Mouse (Mus musculus) liver, embryonic 16.5 days (tissue): ENCODE results near the gene Gjc2. TPM values are rescaled to one million over a fixed set of nuclear protein-coding genes. Genes with fewer than 3 reads are reported as not detected.
A peak's percentile ranks its signal among the peaks of the same experiment; 100 is the strongest.
"Not testable (repeated sequence)": the region's sequence is repeated elsewhere in the genome, so short reads cannot be mapped to it uniquely, and the experiment has no call there.

ENCODE experiments used
- ATAC-seq: fragments of 200-750 bp; cut with Nextera tagmentation; 2 replicates; pipeline ENCODE4 v1.8.0; 2017; ENCODE audit warnings: low read depth, mild to moderate bottlenecking, moderate number of reproducible peaks, moderate library complexity
- H3K27ac ChIP-seq: fragments of 300-500 bp; sonication (generic); 2 replicates; pipeline ENCODE4 v1.5.1; 2014; ENCODE audit warnings: mild to moderate bottlenecking, low read length
- H3K27me3 ChIP-seq: fragments of 300-500 bp; sonication (generic); 2 replicates; pipeline ENCODE4 v1.6.1; 2014; ENCODE audit warnings: low read depth, low read length, mixed read lengths; ENCODE audit not compliant: control insufficient read depth, insufficient read depth
- H3K36me3 ChIP-seq: fragments of 300-500 bp; sonication (generic); 2 replicates; pipeline ENCODE4 v1.6.1; 2014; ENCODE audit warnings: mild to moderate bottlenecking; ENCODE audit not compliant: control insufficient read depth, insufficient read depth
- H3K4me1 ChIP-seq: fragments of 300-500 bp; sonication (generic); 2 replicates; pipeline ENCODE4 v1.6.1; 2014; ENCODE audit warnings: low read depth, low read length, mixed read lengths; ENCODE audit not compliant: control insufficient read depth
- H3K4me2 ChIP-seq: fragments of 300-500 bp; sonication (generic); 2 replicates; pipeline ENCODE4 v1.6.1; 2014; ENCODE audit warnings: low read depth, low read length, mixed read lengths
- H3K4me3 ChIP-seq: fragments of 300-500 bp; sonication (generic); 2 replicates; pipeline ENCODE4 v1.5.1; 2014; ENCODE audit warnings: low read depth, mild to moderate bottlenecking, low read length
- H3K9ac ChIP-seq: fragments of 300-500 bp; sonication (generic); 2 replicates; pipeline ENCODE4 v1.6.1; 2014; ENCODE audit warnings: low read depth, low read length
- H3K9me3 ChIP-seq: fragments of 300-500 bp; sonication (generic); replicated peaks from 2 replicates; pipeline ENCODE4 v1.6.1; 2016; ENCODE audit warnings: low read length; ENCODE audit not compliant: control insufficient read depth
- WGBS: fragments of 180-500 bp; shearing (Covaris S2); extraction: QIAGEN DNeasy Blood & Tissue Kit; methylation state at CpG from one replicate; pipeline ENCODE4 v1.1.7; 2014; ENCODE audit not compliant: insufficient replicate concordance; 5-methylcytosine and 5-hydroxymethylcytosine counted together
- polyA plus RNA-seq: library from polyadenylated mRNA; unstranded; fragments of >200 nt; fragmentation: Nextera tagmentation; extraction: Ambion mirVana; gene quantifications from 2 replicates; pipeline ENCODE4 v1.2.1, GENCODE M21; 2015

Gjc2 gene
- polyA plus RNA-seq, 1 experiment from 2014 or later, result 0.20 TPM

DNA sequence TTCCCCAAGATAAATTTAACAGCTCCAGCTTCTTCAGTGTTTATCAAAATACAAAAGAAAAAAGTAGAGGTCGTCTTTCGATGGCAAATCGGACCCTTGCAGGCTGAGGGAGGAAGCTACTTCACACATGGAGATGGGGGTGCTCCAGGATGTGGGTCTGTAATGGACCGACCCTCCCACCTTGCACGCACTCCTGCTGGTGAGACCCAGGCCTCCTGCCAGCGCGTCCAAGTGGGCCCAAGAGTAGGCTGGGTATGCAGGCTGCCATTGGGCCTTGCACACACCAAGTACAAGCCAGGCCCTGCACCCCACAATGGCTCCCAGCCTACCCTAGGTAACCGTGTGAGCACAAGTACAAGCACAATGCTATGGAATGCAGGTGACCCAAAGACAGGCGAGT lies 28.5 kb upstream of the Gjc2 start:
- H3K27ac ChIP-seq, H3K27me3 ChIP-seq, H3K4me2 ChIP-seq, ATAC-seq, H3K4me3 ChIP-seq, H3K9ac ChIP-seq, H3K9me3 ChIP-seq: not testable (repeated sequence)
- WGBS, result 77% methylated on average over 9 of the region's 9 CpGs
- H3K36me3 ChIP-seq, result peaks cover 36% of the 10 kb centered on the region
- peaks cover 29% of the 10 kb centered on the region for H3K4me1 ChIP-seq

DNA sequence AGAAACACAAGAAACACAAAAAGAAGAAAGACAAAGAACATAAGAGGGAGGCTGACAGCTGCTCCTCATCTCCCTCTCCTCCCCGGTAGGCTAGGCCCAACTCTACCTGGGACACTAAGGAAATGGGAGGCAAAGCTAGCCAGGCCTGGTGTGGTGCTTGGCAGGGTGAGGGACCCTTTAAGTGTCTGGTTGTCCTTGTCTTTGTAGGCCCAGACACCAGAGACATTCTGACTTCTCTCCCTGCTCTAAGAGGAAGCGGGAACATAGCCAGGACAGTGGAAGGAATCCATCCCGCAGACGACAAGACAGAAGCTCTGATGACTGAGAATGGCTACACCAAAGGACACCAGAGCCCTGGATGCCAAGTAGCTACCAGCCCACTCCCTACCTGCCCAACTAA lies 27.0 kb upstream of the Gjc2 start:
- Histone ChIP-seq H3K27ac (no peak overlapping the region), H3K27me3 (no peaks in the 10 kb centered on the region), H3K9me3 (no peaks in the 10 kb centered on the region), H3K9ac (no peak overlapping the region), H3K4me2 (no peak overlapping the region), H3K4me3 (no peak overlapping the region), H3K4me1 (peaks cover 29% of the 10 kb centered on the region), H3K36me3 (peaks cover 40% of the 10 kb centered on the region)
- ATAC-seq, result no peak
- WGBS, result 86% methylated on average over 4 of the region's 4 CpGs

DNA sequence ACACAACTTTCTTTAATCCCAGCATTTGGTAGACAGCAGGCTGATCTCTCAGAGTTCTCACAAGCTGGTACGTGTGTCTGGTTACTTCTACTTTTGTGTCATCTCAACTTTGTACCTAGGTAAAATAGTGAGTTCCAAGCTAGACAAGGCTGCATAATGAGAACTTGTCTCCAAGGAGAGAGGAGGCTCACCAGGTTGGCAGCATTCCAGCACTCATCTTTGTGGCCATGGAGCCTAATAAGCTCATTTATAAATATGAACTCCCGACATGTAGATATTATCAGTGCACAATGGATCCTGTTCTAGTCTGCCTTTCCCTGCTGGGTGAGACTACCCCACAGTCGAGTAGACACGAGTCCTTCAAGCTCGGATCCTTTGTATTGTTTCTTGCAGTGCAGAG lies 26.6 kb upstream of the Gjc2 start:
- peak overlapping the region; percentile 99 for H3K4me3 ChIP-seq
- no peak for ATAC-seq
- H3K4me2 ChIP-seq, result peak overlapping the region; percentile 92
- WGBS, result 67% methylated on average over 5 of the region's 5 CpGs
- no peaks in the 10 kb centered on the region for H3K27me3 ChIP-seq
- H3K27ac ChIP-seq, result peak overlapping the region; percentile 95; the same call in 1 of the 2 replicates
- no peaks in the 10 kb centered on the region for H3K9me3 ChIP-seq
- H3K9ac ChIP-seq, result no peak overlapping the region
- peaks cover 36% of the 10 kb centered on the region for H3K36me3 ChIP-seq
- peaks cover 29% of the 10 kb centered on the region for H3K4me1 ChIP-seq

DNA sequence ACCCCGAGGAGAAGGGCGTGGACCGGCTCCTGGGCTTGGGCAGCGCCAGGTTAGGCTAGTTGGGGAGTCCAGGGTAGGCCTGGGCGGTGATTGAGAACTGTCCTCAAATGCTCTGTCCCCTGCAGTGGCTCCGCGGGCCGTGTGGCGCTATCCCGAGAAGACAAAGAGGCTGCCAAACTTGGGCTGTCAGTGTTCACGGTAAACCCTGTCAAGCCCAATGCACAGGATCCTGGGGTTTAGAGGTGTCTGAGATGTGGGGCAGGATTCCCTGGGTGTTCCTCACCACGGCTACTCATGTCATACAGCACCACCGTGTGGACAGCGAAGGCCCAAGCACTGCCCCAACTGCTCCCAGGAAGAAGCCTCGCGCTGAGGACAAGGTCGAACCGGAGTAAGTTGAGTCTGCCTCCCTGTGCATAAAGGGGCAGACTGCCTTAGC lies 26.0 kb upstream of the Gjc2 start:
- Histone ChIP-seq H3K4me2 (peak overlapping the region; percentile 92), H3K9ac (peak overlapping the region; percentile 96), H3K27ac (peak overlapping the region; percentile 95), H3K9me3 (no peaks in the 10 kb centered on the region), H3K4me1 (peaks cover 29% of the 10 kb centered on the region), H3K36me3 (peaks cover 35% of the 10 kb centered on the region), H3K4me3 (peak overlapping the region; percentile 99), H3K27me3 (no peaks in the 10 kb centered on the region)
- peak; percentile 74 for ATAC-seq
- WGBS, result 9% methylated on average over 18 of the region's 18 CpGs

DNA sequence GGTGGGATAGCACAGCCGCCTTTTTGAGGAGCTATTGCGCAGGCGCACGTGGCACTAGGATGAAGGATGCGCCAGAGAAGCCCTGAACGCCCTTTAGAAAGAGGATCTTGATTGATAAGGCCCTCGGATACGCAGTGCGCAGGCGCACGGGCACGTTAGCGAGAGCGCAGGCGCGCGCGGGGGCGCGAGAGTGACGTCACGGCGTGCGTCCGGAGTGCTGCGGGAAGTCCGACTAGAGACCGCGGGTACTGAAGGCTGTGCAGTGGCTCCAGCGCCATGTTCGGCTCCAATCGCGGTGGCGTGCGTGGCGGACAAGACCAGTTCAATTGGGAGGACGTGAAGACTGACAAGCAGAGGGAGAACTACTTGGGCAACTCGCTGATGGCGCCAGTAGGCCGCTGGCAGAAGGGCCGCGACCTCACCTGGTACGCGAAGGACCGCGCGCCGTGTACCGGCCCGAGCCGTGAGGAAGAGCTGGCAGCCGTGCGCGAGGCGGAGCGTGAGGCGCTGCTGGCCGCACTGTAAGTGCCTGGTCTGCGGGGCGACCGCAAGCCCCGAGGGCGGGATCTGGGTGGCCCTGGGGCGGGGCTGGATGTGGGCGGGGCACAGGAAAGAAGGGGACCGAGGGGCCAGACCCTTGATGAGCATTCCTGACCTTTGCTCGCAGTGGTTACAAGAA lies 25.3 kb upstream of the Gjc2 start, which contains the start of gene 2310033P09Rik:
2310033P09Rik (plus strand) TSS at position 169 of the 679 bp plus-strand sequence.
- H3K4me3 ChIP-seq, result peak within 1 kb of the TSS; percentile 99
- H3K9me3 ChIP-seq, result no peaks in the 10 kb centered on the region
- peak within 1 kb of the TSS; percentile 96 for H3K9ac ChIP-seq
- peaks cover 29% of the 10 kb centered on the region for H3K4me1 ChIP-seq
- H3K27ac ChIP-seq, result peak within 1 kb of the TSS; percentile 95
- H3K36me3 ChIP-seq, result peaks cover 35% of the 10 kb centered on the region
- peak within 1 kb of the TSS; percentile 92 for H3K4me2 ChIP-seq
- WGBS, result under 1% methylated on average over 67 of the region's 67 CpGs
- peak; percentile 84 for ATAC-seq
- no peaks in the 10 kb centered on the region for H3K27me3 ChIP-seq

GRCm38 (mm10) chr11:59202081-59202995 lies 19.3 kb upstream of the Gjc2 start, which contains the start of gene Mrpl55:
Gene Mrpl55 (plus strand): TSS chr11:59202486.
- H3K27ac ChIP-seq, result peak within 1 kb of the TSS; percentile 88
- H3K4me2 ChIP-seq, result peak within 1 kb of the TSS; percentile 96
- no peaks in the 10 kb centered on the region for H3K27me3 ChIP-seq
- H3K9ac ChIP-seq, result peak within 1 kb of the TSS; percentile 83
- no peaks in the 10 kb centered on the region for H3K9me3 ChIP-seq
- peaks cover 7% of the 10 kb centered on the region for H3K36me3 ChIP-seq
- peak; percentile 94 for ATAC-seq
- WGBS, result under 1% methylated on average over 63 of the region's 63 CpGs
- peak within 1 kb of the TSS; percentile 93 for H3K4me3 ChIP-seq
- H3K4me1 ChIP-seq, result peaks cover 23% of the 10 kb centered on the region

- Histone ChIP-seq H3K4me2 (peak overlapping the region; percentile 96), H3K9ac (peak overlapping the region; percentile 83), H3K9me3 (no peaks in the 10 kb centered on the region), H3K27ac (peak overlapping the region; percentile 88), H3K4me1 (peaks cover 22% of the 10 kb centered on the region), H3K4me3 (peak overlapping the region; percentile 93), H3K27me3 (no peaks in the 10 kb centered on the region), H3K36me3 (peaks cover 7% of the 10 kb centered on the region; the same call in 1 of the 2 replicates)
- 11% methylated on average over 16 of the region's 16 CpGs for WGBS
- no peak for ATAC-seq
These were observed 18.4 kb upstream of the Gjc2 start for GRCm38 (mm10) chr11:59201216-59202002.

DNA sequence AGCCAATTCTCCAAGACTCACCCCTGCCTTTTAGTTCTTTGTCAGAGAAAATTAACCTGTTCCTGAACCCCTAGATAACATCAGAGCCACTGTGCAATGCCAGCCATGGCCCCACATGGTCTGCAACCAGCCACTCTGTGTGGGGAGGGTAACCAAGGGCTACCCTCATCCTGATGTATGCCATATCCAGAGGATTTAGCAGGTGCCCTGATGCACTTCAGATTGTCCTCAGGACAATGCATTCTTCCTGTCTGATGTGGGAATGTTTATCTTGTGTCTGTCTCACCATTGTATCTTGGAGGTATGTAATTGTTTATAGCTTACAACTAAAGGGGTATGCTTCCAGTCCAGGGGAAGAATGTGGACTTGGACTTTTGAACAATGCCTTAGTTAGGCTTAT lies 13.2 kb upstream of the Gjc2 start:
- no peak overlapping the region for H3K4me2 ChIP-seq
- no peaks in the 10 kb centered on the region for H3K9me3 ChIP-seq
- H3K4me1 ChIP-seq, result peaks cover 16% of the 10 kb centered on the region
- H3K27ac ChIP-seq, result no peak overlapping the region
- H3K4me3 ChIP-seq, result no peak overlapping the region
- H3K36me3 ChIP-seq, result no peaks in the 10 kb centered on the region
- H3K9ac ChIP-seq, result no peak overlapping the region
- ATAC-seq, result no peak
- no peaks in the 10 kb centered on the region for H3K27me3 ChIP-seq
